Mouse (Mus musculus): ENCODE measurements around the gene Hinfp.

GRCm38 (mm10) chr9:44247907-44248306, 57.6 kb downstream of the Hinfp start:
- TF ChIP-seq POLR2A (IDR thresholded peaks at IDR 0.05; ENCODE audit: low read depth, low read length) (no peak), CTCF (IDR thresholded peaks at IDR 0.05; ENCODE audit: borderline replicate concordance, insufficient read depth, low read length) (no peak)
